Mouse (Mus musculus): ENCODE results near the gene Nnmt.
A peak's percentile ranks its signal among the peaks of the same experiment; 100 is the strongest.

Nnmt gene

GRCm38 (mm10) chr9:48635576-48636350 lies 30.8 kb upstream of the Nnmt start:
- no peak for DNase-seq (ENCODE audit: low spot score)

- DNase-seq (ENCODE audit: low spot score): no peak
Measured at GRCm38 (mm10) chr9:48633147-48633546, 28.2 kb upstream of the Nnmt start.

- no peak for DNase-seq (ENCODE audit: low spot score)
Measured at GRCm38 (mm10) chr9:48619268-48619667, 14.3 kb upstream of the Nnmt start.

GRCm38 (mm10) chr9:48618589-48618988 lies 13.6 kb upstream of the Nnmt start:
- DNase-seq (ENCODE audit: low spot score): peak; percentile 5

GRCm38 (mm10) chr9:48618111-48618510 lies 13.2 kb upstream of the Nnmt start:
- no peak for DNase-seq (ENCODE audit: low spot score)

- no peak for DNase-seq (ENCODE audit: low spot score)
Measured at GRCm38 (mm10) chr9:48617511-48618010, 12.6 kb upstream of the Nnmt start.

- DNase-seq (ENCODE audit: low spot score): no peak
Measured at GRCm38 (mm10) chr9:48613221-48613620, 8.3 kb upstream of the Nnmt start.

- no peak for DNase-seq (ENCODE audit: low spot score)
Measured at GRCm38 (mm10) chr9:48612542-48612941, 7.6 kb upstream of the Nnmt start.

GRCm38 (mm10) chr9:48611032-48611431 lies 6.1 kb upstream of the Nnmt start:
- DNase-seq (ENCODE audit: low spot score): no peak

- DNase-seq (ENCODE audit: low spot score): no peak
Measured at GRCm38 (mm10) chr9:48609734-48610133, 4.8 kb upstream of the Nnmt start.

- DNase-seq (ENCODE audit: low spot score): no peak
Measured at GRCm38 (mm10) chr9:48607417-48607816, 2.5 kb upstream of the Nnmt start.

GRCm38 (mm10) chr9:48606171-48606570 lies 1.2 kb upstream of the Nnmt start:
- no peak for DNase-seq (ENCODE audit: low spot score)

- no peak for DNase-seq (ENCODE audit: low spot score)
Measured at GRCm38 (mm10) chr9:48605697-48606096, 744 bp upstream of the Nnmt start.

GRCm38 (mm10) chr9:48604226-48604625 lies 727 bp downstream of the Nnmt start:
- DNase-seq (ENCODE audit: low spot score): no peak

- DNase-seq (ENCODE audit: low spot score): no peak
Measured at GRCm38 (mm10) chr9:48600881-48601280, 4.1 kb downstream of the Nnmt start.

GRCm38 (mm10) chr9:48600066-48600465 lies 4.9 kb downstream of the Nnmt start:
- DNase-seq (ENCODE audit: low spot score): no peak

GRCm38 (mm10) chr9:48597494-48597893 lies 7.5 kb downstream of the Nnmt start:
- DNase-seq (ENCODE audit: low spot score): no peak

GRCm38 (mm10) chr9:48596924-48597323 lies 8.0 kb downstream of the Nnmt start:
- no peak for DNase-seq (ENCODE audit: low spot score)

- no peak for DNase-seq (ENCODE audit: low spot score)
Measured at GRCm38 (mm10) chr9:48593915-48594314, 11.0 kb downstream of the Nnmt start.

- no peak for DNase-seq (ENCODE audit: low spot score)
Measured at GRCm38 (mm10) chr9:48590606-48591005, 14.3 kb downstream of the Nnmt start.

- peak; percentile 9 for DNase-seq (ENCODE audit: low spot score)
Measured at GRCm38 (mm10) chr9:48586332-48586731, 18.6 kb downstream of the Nnmt start.

- DNase-seq (ENCODE audit: low spot score): no peak
Measured at GRCm38 (mm10) chr9:48580808-48581207, 24.1 kb downstream of the Nnmt start.

- no peak for DNase-seq (ENCODE audit: low spot score)
Measured at GRCm38 (mm10) chr9:48562388-48562787, 42.6 kb downstream of the Nnmt start.

Measured in spleen, adult 12 weeks (tissue).